Mouse (Mus musculus): ENCODE measurements at regions not wholly inside any gene's neighbourhood (a gene's known extent, or its start where the extent isn't known, plus 50 kb on each side); places are given as distances from the start of the nearest gene placed in this dataset.

DNA sequence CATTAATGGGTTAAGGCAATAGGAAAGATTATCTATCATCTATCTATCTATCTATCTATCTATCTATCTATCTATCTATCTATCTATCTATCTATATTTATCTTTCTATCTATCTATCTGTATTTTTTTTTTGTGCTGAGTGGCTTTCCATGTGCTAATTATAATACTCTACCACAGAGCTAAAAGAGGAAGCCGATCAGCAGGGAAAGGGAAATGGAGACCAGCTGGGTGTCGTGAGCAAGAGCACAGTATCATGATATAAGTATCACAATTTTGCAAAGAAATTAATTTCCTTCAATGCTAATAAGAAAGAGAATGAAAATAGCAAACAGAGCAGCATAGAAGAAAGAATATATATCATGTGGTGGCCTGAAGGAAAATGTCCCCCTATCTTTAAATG lies 69.6 kb downstream of the Cldn1 start:
- DNase-seq, result no peak

DNA sequence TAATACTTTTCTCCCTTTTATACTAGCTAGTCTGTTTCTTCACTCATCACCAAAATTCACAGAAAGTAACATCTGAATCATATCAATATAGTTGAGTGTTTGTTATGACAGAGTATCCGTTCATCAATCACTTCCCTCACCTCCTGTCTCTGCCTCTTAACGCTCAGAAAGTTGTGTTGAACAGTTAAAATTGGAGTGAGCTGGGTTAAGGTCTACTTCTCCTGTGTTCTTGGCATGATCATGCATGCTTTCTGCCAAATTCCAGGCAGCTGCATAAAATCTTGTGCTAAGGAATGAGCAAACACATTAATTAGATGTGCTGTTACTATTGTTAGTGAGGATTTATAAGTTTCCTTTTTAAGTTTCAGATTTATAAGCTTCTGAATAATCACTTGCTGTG lies 79.9 kb downstream of the Cldn1 start:
- DNase-seq, result no peak

DNA sequence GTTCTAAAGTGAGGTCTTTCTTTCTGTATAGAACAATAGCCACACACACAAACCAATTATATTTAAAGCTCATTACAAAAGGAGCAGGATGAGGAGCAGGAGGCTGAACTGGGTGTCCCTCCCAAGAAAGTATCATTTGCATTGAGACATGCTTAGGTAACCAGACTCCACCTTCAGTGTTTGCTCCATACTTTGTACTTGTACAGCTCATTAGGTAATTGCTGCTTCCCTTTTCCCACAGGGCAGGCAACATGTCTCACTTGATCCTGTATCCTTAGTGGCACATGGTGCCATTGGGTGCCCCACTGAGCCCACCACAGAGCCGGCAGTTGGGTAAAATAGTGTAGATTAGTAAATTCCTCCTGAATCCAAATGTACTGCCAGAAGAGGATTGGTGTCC lies 86.0 kb downstream of the Cldn1 start:
- DNase-seq, result no peak

GRCm38 (mm10) chr16:26284713-26285112 lies 86.9 kb downstream of the Cldn1 start:
- no peak for DNase-seq

DNA sequence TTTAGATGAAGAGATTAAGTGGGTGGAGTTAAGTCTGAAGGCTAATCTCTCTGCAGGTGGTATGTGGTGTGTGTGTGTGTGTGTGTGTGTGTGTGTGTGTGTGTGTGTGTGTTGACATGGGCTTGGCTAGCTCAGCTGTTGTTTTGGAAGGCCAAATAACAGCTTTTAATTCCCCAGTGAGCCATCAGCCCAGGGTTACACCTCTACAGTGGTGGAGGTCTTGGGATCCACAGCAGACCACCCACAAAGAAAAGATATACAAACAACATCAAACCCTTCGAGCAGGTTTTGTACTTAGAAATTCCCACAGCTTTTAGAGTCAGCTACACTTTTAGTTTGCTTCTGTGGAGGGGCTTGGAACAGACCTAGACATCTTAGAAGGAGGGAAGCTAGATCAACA lies 89.2 kb downstream of the Cldn1 start:
- DNase-seq, result no peak

- no peak for DNase-seq
Measured at GRCm38 (mm10) chr16:26281496-26281895, 90.1 kb downstream of the Cldn1 start.

GRCm38 (mm10) chr16:26276789-26277188 lies 94.9 kb downstream of the Cldn1 start:
- no peak for DNase-seq

DNA sequence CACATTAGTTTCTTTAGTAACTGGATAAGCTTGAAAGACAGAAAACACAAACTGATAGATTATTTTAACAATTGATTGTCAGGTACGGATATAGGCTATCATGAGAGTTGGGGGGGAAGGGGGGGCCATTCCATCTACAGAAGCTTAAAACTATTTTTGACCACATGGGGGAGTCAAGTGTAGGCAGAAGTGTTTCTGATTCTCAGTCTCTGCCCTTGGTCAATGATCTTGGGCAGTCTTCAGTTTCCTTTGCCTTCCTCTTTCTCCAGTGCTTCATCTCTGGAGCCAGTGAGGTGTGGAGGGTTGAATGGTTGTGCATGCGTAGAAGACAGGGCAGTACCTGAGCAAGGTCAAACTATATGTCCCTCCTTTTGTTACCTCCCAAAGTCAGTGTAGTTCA lies 118.8 kb downstream of the Cldn1 start:
- peak in 1 of 2 experiments; percentile 28 for DNase-seq

DNA sequence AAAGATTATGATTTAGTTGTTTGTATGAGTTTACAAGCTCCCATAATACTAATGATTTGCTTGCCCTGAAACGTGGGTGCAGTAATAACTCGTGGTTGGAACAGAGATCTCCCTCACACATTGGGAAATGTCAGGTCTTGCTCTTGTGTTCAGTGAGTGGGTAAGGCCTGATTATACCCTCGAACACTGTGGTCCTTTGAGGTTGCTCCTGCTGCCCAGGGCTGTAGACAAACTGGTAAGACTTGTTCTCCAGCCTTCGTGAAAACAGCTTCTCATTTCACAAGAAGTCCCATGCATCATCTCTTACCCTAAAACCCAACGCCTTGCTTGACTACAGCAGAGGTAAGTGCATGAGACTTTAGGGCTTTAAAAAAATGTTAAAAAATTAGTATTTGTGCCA lies 119.9 kb downstream of the Cldn1 start:
- DNase-seq, result no peak

GRCm38 (mm10) chr16:26251027-26251426 lies 120.6 kb downstream of the Cldn1 start:
- no peak for DNase-seq

GRCm38 (mm10) chr16:26248939-26249338 lies 122.7 kb downstream of the Cldn1 start:
- DNase-seq, result no peak

GRCm38 (mm10) chr16:26247926-26248325 lies 123.7 kb downstream of the Cldn1 start:
- DNase-seq, result no peak

DNA sequence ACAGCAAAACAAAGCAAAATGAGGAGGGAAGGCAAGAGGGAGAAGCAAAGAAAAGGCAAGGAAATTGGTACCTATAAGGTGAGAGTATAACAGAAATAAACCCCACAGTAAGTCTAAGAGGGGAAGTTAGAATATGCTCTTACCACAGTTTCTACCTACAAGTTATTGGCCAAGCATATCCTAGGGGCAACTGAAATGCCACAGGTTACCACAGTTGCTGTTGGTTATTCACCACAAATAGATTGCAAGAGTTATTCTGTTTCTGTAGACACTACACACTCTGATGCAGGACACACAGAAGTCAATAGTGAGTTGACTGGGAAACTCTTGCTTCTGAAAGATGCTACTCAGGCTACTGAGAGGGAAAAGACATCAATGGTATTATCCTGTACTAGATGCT lies 129.7 kb upstream of the P3h2 start:
- no peak for DNase-seq

DNA sequence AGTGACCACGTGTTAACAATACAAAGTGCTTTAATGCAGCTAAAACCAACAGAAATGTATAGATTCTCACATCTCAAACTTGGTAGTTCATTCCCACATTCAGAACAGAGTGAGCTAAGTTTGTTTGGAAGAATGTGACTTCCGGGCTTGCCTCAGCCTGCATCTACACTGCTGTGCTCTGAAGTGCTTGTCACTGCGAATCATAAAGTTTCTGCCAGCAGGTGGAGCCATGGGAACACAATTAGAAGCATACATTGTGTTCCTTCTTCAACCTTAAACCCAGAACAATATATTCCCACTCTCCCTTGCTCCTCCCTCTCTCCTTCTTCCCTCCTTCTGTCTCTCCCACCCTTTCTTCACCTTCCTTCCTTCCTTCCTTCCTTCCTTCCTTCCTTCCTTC lies 128.5 kb upstream of the P3h2 start:
- DNase-seq, result peak; percentile 85 to 95

DNA sequence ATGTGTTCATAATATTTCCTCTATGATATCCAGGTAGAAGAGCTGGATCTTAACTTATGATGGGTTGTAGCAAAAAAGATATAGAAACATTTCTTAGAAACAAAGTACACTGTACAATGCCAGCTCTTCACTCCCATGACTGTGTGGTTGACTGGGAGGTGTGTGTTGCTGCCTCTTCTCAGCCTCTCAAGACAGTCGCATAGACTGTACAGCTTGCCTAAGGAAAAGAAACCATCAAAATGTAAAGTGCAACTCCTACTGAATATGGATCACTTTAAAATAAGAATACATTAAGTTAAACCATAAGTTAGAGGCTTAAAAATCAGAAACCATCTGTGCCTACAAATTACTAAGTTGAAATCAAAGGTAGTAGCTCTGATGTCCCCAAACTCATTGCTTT lies 125.5 kb upstream of the P3h2 start:
- DNase-seq, result no peak

- DNase-seq, result no peak
Measured at GRCm38 (mm10) chr16:26211418-26211817, 105.8 kb upstream of the P3h2 start.

GRCm38 (mm10) chr16:26199125-26199524 lies 93.5 kb upstream of the P3h2 start:
- DNase-seq, result no peak

GRCm38 (mm10) chr16:26196345-26196744 lies 90.8 kb upstream of the P3h2 start:
- DNase-seq, result no peak

- DNase-seq, result no peak
Measured at GRCm38 (mm10) chr16:26185288-26186281, 80.0 kb upstream of the P3h2 start.

DNA sequence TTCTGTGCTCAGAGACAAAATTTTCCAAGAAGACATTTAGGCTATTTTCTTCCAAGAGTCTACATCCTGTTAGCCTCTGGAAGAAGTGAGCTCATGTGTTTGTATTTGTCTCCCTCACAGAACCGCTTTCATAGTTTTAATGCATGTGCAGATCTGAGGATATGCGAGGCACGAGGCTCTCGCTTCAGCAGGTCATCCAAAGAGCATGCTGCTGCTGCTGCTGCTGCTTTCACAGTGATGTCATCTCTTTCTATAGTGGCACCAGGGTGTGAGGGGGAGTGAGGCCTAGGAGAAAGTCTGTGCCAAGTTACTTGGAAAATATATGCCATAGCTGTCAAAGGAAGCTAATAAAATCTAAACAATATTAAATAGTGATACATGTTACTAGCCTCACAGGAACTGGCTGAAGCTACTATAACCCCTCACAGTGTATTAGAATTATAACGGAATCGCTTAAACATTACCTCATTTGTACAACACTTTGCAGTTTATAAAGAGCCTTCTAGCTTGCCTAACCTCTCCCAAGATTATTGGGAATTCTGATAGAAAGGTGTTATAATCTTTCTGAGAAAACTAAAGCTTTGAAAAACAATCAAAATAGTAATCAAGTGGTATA lies 79.2 kb upstream of the P3h2 start:
- no peak for DNase-seq

DNA sequence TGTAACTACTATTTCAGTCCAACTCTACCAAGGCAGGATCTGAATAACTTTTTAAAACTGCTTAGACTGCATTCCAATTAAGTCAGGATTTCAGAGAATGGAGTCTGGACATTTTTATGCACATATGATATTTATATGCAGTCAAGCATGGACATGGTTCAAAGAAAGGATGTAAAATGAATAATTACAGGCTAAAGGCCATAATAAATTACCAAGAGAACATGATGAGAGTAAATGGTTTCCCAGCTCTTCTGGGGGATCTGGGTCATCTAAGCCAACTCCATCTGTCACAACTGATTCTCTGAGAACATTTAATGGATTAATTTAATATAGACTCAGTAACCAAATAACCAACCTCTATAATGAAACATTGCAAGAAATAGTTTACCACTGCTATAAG lies 77.9 kb upstream of the P3h2 start:
- DNase-seq, result no peak

- DNase-seq, result no peak
Measured at GRCm38 (mm10) chr16:26181716-26182115, 76.1 kb upstream of the P3h2 start.

- DNase-seq, result peak; percentile 17 to 47
Measured at GRCm38 (mm10) chr16:26171441-26171840, 65.9 kb upstream of the P3h2 start.

GRCm38 (mm10) chr16:26169382-26169781 lies 63.8 kb upstream of the P3h2 start:
- no peak for DNase-seq

Data from kidney, postnatal 25 days (tissue).